Mouse (Mus musculus) CH12.LX (cell line): ENCODE data around the gene Lipt2. TPM values are rescaled to one million over a fixed set of nuclear protein-coding genes. Genes with fewer than 3 reads are reported as not detected.

Experiments
- DNase-seq: peaks from one replicate; pipeline ENCODE4 v3.0.0-alpha.2; 2013; ENCODE audit errors: extremely low read depth
- H3K27ac ChIP-seq: 2 replicates; pipeline ENCODE4 v1.5.1; 2012; ENCODE audit warnings: low read depth, mild to moderate bottlenecking, control low read depth, moderate library complexity; ENCODE audit not compliant: insufficient read depth
- H3K27me3 ChIP-seq: replicated peaks from 2 replicates; pipeline ENCODE3; 2012; ENCODE audit warnings: inconsistent platforms
- H3K36me3 ChIP-seq, 2 experiments: replicated peaks in 1 of 2; 2 replicates each; pipeline versions ENCODE3 to v1.6.1; 2012; ENCODE audit warnings: inconsistent platforms in 1 of 2, low read length in 1 of 2, mild to moderate bottlenecking in 1 of 2, mixed read lengths in 1 of 2, moderate library complexity in 1 of 2; ENCODE audit not compliant: control insufficient read depth in 1 of 2, insufficient read depth in 1 of 2
- H3K4me1 ChIP-seq, 2 experiments: 2 replicates each; pipeline ENCODE4 v1.6.1; 2012; ENCODE audit warnings: inconsistent platforms in 1 of 2, moderate library complexity in 1 of 2; ENCODE audit not compliant: insufficient read depth in 2 of 2, control insufficient read depth in 1 of 2
- H3K4me2 ChIP-seq: 2 replicates; pipeline ENCODE4 v1.6.1; 2012; ENCODE audit warnings: low read depth, mild to moderate bottlenecking, control low read depth; ENCODE audit not compliant: poor library complexity, insufficient read depth, severe bottlenecking
- H3K4me3 ChIP-seq, 3 experiments: fragments of 150-350 bp in 1 of 3; sonication (generic) in 1 of 3; replicated peaks in 1 of 3; 2 replicates each; pipeline versions ENCODE3 to v1.5.1; 2011 to 2012; ENCODE audit warnings: low read depth in 2 of 3, low read length in 2 of 3, mild to moderate bottlenecking in 2 of 3, moderate library complexity in 2 of 3, control low read depth in 1 of 3, improper control_type of control experiment in 1 of 3, inconsistent platforms in 1 of 3, mixed read lengths in 1 of 3; ENCODE audit not compliant: poor library complexity in 1 of 3
- H3K79me2 ChIP-seq: replicated peaks from 2 replicates; pipeline ENCODE4 v1.6.1; 2012; ENCODE audit warnings: mild to moderate bottlenecking, moderate library complexity; ENCODE audit not compliant: control insufficient read depth, poor library complexity, insufficient read depth, severe bottlenecking; ENCODE audit errors: extremely low read depth
- H3K9ac ChIP-seq: 2 replicates; pipeline ENCODE4 v1.6.1; 2012; ENCODE audit warnings: low read depth, mild to moderate bottlenecking, control low read depth, moderate library complexity; ENCODE audit not compliant: insufficient read depth
- H3K9me3 ChIP-seq: replicated peaks from 2 replicates; pipeline ENCODE3; 2012; ENCODE audit warnings: low read length, inconsistent platforms, mixed read lengths
- BHLHE40 ChIP-seq: IDR thresholded peaks from 2 replicates; pipeline ENCODE4 v1.6.1; 2011; ENCODE audit warnings: mild to moderate bottlenecking, low read depth, low read length, improper control_type of control experiment
- CTCF ChIP-seq, 2 experiments: IDR thresholded peaks in 1 of 2; conservative IDR thresholded peaks in 1 of 2; 2 replicates each; pipeline ENCODE4 v1.5.1; 2011 to 2012; ENCODE audit warnings: low read depth in 2 of 2, low read length in 2 of 2, improper control_type of control experiment in 1 of 2, inconsistent platforms in 1 of 2, mild to moderate bottlenecking in 1 of 2, moderate library complexity in 1 of 2
- EP300 ChIP-seq: IDR thresholded peaks from 2 replicates; pipeline ENCODE4 v1.6.1; 2011; ENCODE audit warnings: low read length, improper control_type of control experiment
- ETS1 ChIP-seq: conservative IDR thresholded peaks from 2 replicates; pipeline ENCODE4 v1.6.1; 2012; ENCODE audit warnings: low read depth, mild to moderate bottlenecking, inconsistent platforms, low read length, improper control_type of control experiment, moderate library complexity
- GABPA ChIP-seq: IDR thresholded peaks from 2 replicates; pipeline ENCODE4 v1.6.1; 2012; ENCODE audit warnings: low read depth, low read length, improper control_type of control experiment, inconsistent platforms; ENCODE audit not compliant: insufficient replicate concordance
- JUN ChIP-seq: IDR thresholded peaks from 2 replicates; pipeline ENCODE4 v1.6.1; 2011; ENCODE audit warnings: low read depth, mild to moderate bottlenecking, low read length, improper control_type of control experiment, moderate library complexity; ENCODE audit not compliant: insufficient read depth
- JUND ChIP-seq: conservative IDR thresholded peaks from 2 replicates; pipeline ENCODE4 v1.6.1; 2011; ENCODE audit warnings: low read depth, low read length, improper control_type of control experiment
- KAT2A ChIP-seq: IDR thresholded peaks from 2 replicates; pipeline ENCODE4 v1.6.1; 2012; ENCODE audit warnings: low read length, improper control_type of control experiment, inconsistent platforms; ENCODE audit not compliant: insufficient replicate concordance
- MAFK ChIP-seq: IDR thresholded peaks from 2 replicates; pipeline ENCODE4 v1.6.1; 2011; ENCODE audit warnings: low read length, improper control_type of control experiment; ENCODE audit not compliant: insufficient replicate concordance
- PAX5 ChIP-seq: IDR thresholded peaks from 2 replicates; pipeline ENCODE4 v1.6.1; 2012; ENCODE audit warnings: low read length, inconsistent platforms, mixed read lengths
- RAD21 ChIP-seq: IDR thresholded peaks from 2 replicates; pipeline ENCODE4 v1.6.1; 2011; ENCODE audit warnings: low read depth, mild to moderate bottlenecking, low read length, improper control_type of control experiment, moderate library complexity
- SIN3A ChIP-seq: IDR thresholded peaks from 2 replicates; pipeline ENCODE4 v1.6.1; 2012; ENCODE audit warnings: low read length, improper control_type of control experiment, inconsistent platforms
- SMC3 ChIP-seq: IDR thresholded peaks from 2 replicates; pipeline ENCODE4 v1.6.1; 2011; ENCODE audit warnings: low read depth, low read length, improper control_type of control experiment
- USF2 ChIP-seq: conservative IDR thresholded peaks from 2 replicates; pipeline ENCODE4 v1.6.1; 2011; ENCODE audit warnings: low read depth, low read length, improper control_type of control experiment
- ZKSCAN1 ChIP-seq: IDR thresholded peaks from 2 replicates; pipeline ENCODE4 v1.6.1; 2012; ENCODE audit warnings: low read depth, inconsistent platforms, low read length, improper control_type of control experiment, borderline replicate concordance
- ZMIZ1 ChIP-seq: IDR thresholded peaks from 2 replicates; pipeline ENCODE4 v1.6.1; 2012; ENCODE audit warnings: low read depth, mild to moderate bottlenecking, inconsistent platforms, low read length, improper control_type of control experiment
- ZNF384 ChIP-seq: IDR thresholded peaks from 2 replicates; pipeline ENCODE4 v1.6.1; 2012; ENCODE audit warnings: low read depth, low read length, improper control_type of control experiment, inconsistent platforms
- dilution Hi-C: fragments of 300-500 bp; cut with MboI; formaldehyde crosslinking; loops from 2 replicates; pipeline ENCODE4 v1.14.3; 2020; ENCODE audit warnings: low sequenced_read_pairs; ENCODE audit not compliant: extremely low pct_unique_long_range_greater_than_20kb, extremely low pct_ligation_motif_present
- in situ Hi-C: fragments of 300-500 bp; cut with MboI; formaldehyde crosslinking; loops from 3 replicates; pipeline ENCODE4 v1.14.3; 2019; ENCODE audit warnings: low sequenced_read_pairs, low pct_ligation_motif_present, low pct_unique_long_range_greater_than_20kb, mixed read lengths
- polyA plus RNA-seq: library from polyadenylated mRNA; unstranded; fragments of >175 nt; gene quantifications from 2 replicates; pipeline ENCODE4 v1.2.1, GENCODE M21; 2012; ENCODE audit warnings: low read depth; ENCODE audit not compliant: insufficient read length
- total RNA-seq, 2 experiments: library from RNA; depleted of rRNA; stranded (reverse); fragments of 300-350 nt in 1 of 2; fragments of >200 nt in 1 of 2; gene quantifications; 2 replicates each; pipeline ENCODE4 v1.2.3; 2012 to 2014

The Lipt2 gene
- total and polyA plus RNA-seq, 3 experiments: 5.3 to 15.4 (median 10.3) TPM

GRCm38 (mm10) chr7:100137038-100137437 is 22.0 kb upstream of the Lipt2 start:
- TF ChIP-seq RAD21 (no peak), JUN (no peak), JUND (no peak), USF2 (no peak), ETS1 (no peak), SIN3A (no peak), MAFK (no peak), CTCF (conservative IDR thresholded peaks at IDR 0.05 in 1 of 2, IDR thresholded peaks at IDR 0.05 in 1 of 2; ENCODE audit: low read depth in 2 of 2, low read length in 2 of 2) (no peak), GABPA (no peak), ZNF384 (no peak), BHLHE40 (no peak), EP300 (no peak), ZKSCAN1 (no peak), KAT2A (no peak)
- H3K9me3 ChIP-seq: no peaks in the 10 kb centered on the region
- H3K27me3 ChIP-seq: no peaks in the 10 kb centered on the region
- H3K4me1 ChIP-seq: peaks cover 0 to 10% of the 10 kb centered on the region in 2 experiments; a peak in 1 of 4 replicates
- H3K4me3 ChIP-seq: no peak overlapping the region
- H3K27ac ChIP-seq: no peak overlapping the region
- H3K9ac ChIP-seq: no peak overlapping the region
- no peak overlapping the region for H3K4me2 ChIP-seq
- no peaks in the 10 kb centered on the region for H3K36me3 ChIP-seq
- in situ Hi-C loops: no loop called here
- DNase-seq: no peak
- H3K79me2 ChIP-seq: no peaks in the 10 kb centered on the region
- dilution Hi-C loops: no loop called here

- Histone ChIP-seq H3K27ac (no peak overlapping the region), H3K9me3 (no peaks in the 10 kb centered on the region), H3K79me2 (no peaks in the 10 kb centered on the region), H3K36me3 (no peaks in the 10 kb centered on the region), H3K9ac (no peak overlapping the region), H3K4me3 (no peak overlapping the region), H3K4me1 (peaks cover 0 to 10% of the 10 kb centered on the region in 2 experiments; a peak in 1 of 4 replicates), H3K27me3 (no peaks in the 10 kb centered on the region), H3K4me2 (no peak overlapping the region)
- dilution Hi-C loops: no loop called here
- no peak for DNase-seq
- in situ Hi-C loops: no loop called here
- TF ChIP-seq SMC3: no peak
- no peak for TF ChIP-seq GABPA
- TF ChIP-seq PAX5: no peak
- TF ChIP-seq ZKSCAN1: no peak
- no peak for TF ChIP-seq ZMIZ1
Measured at GRCm38 (mm10) chr7:100138075-100138474, 21.0 kb upstream of the Lipt2 start.
